Comparison of ENCODE assay signal across 11 mouse cellular contexts in the genomic region with DNA sequence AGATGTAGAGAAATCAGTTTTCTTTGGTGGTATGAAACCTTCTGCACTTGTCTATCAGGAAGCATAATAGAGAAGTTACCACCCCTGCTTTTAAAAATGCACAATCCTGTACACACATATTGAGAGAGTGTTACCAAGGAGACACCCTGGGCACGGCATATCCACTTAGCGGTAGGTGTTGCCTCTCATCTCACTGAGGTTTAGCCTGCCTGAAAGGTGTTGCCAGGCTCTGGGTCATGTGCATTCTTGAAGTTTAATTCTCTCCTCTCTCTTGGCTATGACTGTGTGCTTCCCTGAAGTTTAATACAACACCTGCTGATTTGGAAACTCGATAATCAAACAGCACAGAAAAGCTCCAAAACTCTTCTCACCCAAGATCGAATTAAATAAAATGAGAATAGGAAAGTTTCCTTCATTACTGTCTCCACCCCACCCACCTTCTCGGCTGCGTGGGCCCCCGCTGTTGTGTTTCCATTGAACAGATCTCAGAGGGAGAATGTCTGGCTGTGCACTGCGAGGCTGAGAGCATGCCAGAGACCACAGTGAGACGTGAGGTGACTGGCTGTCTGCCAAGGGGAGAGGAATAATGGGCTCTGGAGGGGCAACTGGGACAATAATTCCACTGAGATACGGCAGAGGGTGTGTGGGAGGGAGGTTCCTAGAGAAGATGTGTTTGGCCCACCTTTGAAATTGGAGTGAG. TPM values are rescaled to one million over a fixed set of nuclear protein-coding genes. Genes with fewer than 3 reads are reported as not detected.
DNase-seq lines count a peak whose midpoint lies in the region; ATAC-seq and TF ChIP-seq lines count a peak whose summit lies in the region.
"Had no signal": no experiment of that assay in that cellular context is flagged by ENCODE, and none has a peak within 500 bp of the region (broad histone marks: within the 10 kb centered on the region; RNA-seq: fewer than 3 reads in every experiment).

No protein-coding gene starts in this region.

- no peak overlapping the region for H3K9ac ChIP-seq in intestine, embryonic 15.5 days
- H3K9ac ChIP-seq in intestine, postnatal 0 days (ENCODE audit: low read depth, low read length): no peak overlapping the region
- H3K9ac ChIP-seq in forebrain, embryonic 14.5 days (ENCODE audit: low read length): no peak overlapping the region
- H3K9ac ChIP-seq: embryonic facial prominence, embryonic 12.5 days; liver, embryonic 13.5 days; midbrain, embryonic 12.5 days had no signal

- no peaks in the 10 kb centered on the region for H3K4me1 ChIP-seq in intestine, embryonic 15.5 days (replicated peaks)
- H3K4me1 ChIP-seq in intestine, postnatal 0 days (replicated peaks; ENCODE audit: control insufficient read depth, insufficient read depth, low read length): no peaks in the 10 kb centered on the region
- H3K4me1 ChIP-seq in forebrain, embryonic 14.5 days (ENCODE audit: control insufficient read depth, insufficient read depth, low read length): peaks cover 20% of the 10 kb centered on the region
- H3K4me1 ChIP-seq: embryonic facial prominence, embryonic 12.5 days; liver, embryonic 13.5 days had no signal

- no peak for TF ChIP-seq CTCF in intestine, postnatal 0 days (IDR thresholded peaks at IDR 0.05; ENCODE audit: low read depth)

- intact Hi-C loops in left cerebral cortex, postnatal 4 days (cut with DNase I): no loop called here

- 0 out of 2 replicates have a peak, but pooled peaks have one; percentile 12 for ATAC-seq in intestine, embryonic 15.5 days
- ATAC-seq in intestine, postnatal 0 days: no peak
- ATAC-seq in forebrain, embryonic 14.5 days: peak; percentile 78
- ATAC-seq in megakaryocyte-erythroid progenitor cell, adult 5-6 weeks (replicated peaks; ENCODE audit: low FRiP score, low TSS enrichment, poor library complexity, severe bottlenecking): no peak

- H3K4me2 ChIP-seq in intestine, embryonic 15.5 days (replicated peaks): no peak overlapping the region
- H3K4me2 ChIP-seq in intestine, postnatal 0 days (replicated peaks; ENCODE audit: low read depth): no peak overlapping the region
- no peak overlapping the region for H3K4me2 ChIP-seq in forebrain, embryonic 14.5 days (ENCODE audit: low read length)
- H3K4me2 ChIP-seq: embryonic facial prominence, embryonic 12.5 days; liver, embryonic 13.5 days; midbrain, embryonic 12.5 days had no signal

- H3K4me3 ChIP-seq in intestine, embryonic 15.5 days (replicated peaks): no peak overlapping the region
- no peak overlapping the region for H3K4me3 ChIP-seq in intestine, postnatal 0 days (ENCODE audit: low read depth, low read length)
- H3K4me3 ChIP-seq in forebrain, embryonic 14.5 days (ENCODE audit: low read depth, low read length): no peak overlapping the region
- H3K4me3 ChIP-seq: embryonic facial prominence, embryonic 12.5 days; gastrocnemius, adult 2 months; liver, embryonic 13.5 days; midbrain, embryonic 12.5 days had no signal

- no peaks in the 10 kb centered on the region for H3K9me3 ChIP-seq in intestine, embryonic 15.5 days
- H3K9me3 ChIP-seq in intestine, postnatal 0 days (ENCODE audit: control insufficient read depth): no peaks in the 10 kb centered on the region
- no peaks in the 10 kb centered on the region for H3K9me3 ChIP-seq in forebrain, embryonic 14.5 days (replicated peaks; ENCODE audit: control insufficient read depth, low read length)
- H3K9me3 ChIP-seq: embryonic facial prominence, embryonic 12.5 days; liver, embryonic 13.5 days; midbrain, embryonic 12.5 days had no signal

- DNase-seq in brain, adult 2 months (ENCODE audit: low read depth, low spot score): peak; percentile 51
- DNase-seq in forebrain, embryonic 14.5 days (ENCODE audit: low spot score): peak; percentile 76
- DNase-seq in left cerebral cortex, postnatal 4 days: peak; percentile 30
- DNase-seq in yolk sac, embryonic 10.5 days (ENCODE audit: low spot score): no peak
- DNase-seq: gastrocnemius, adult 2 months; liver, embryonic 13.5 days had no signal

- no peaks in the 10 kb centered on the region for H3K27me3 ChIP-seq in intestine, embryonic 15.5 days (replicated peaks)
- H3K27me3 ChIP-seq in intestine, postnatal 0 days (replicated peaks; ENCODE audit: control insufficient read depth, insufficient read depth, low read length): no peaks in the 10 kb centered on the region
- H3K27me3 ChIP-seq in forebrain, embryonic 14.5 days (replicated peaks; ENCODE audit: control insufficient read depth, insufficient read depth, low read length): no peaks in the 10 kb centered on the region
- H3K27me3 ChIP-seq: embryonic facial prominence, embryonic 12.5 days; liver, embryonic 13.5 days; midbrain, embryonic 12.5 days had no signal

- 52% methylated on average over 10 of the region's 10 CpGs for WGBS in intestine, embryonic 15.5 days
- 60% methylated on average over 10 of the region's 10 CpGs for WGBS in intestine, postnatal 0 days
- WGBS in forebrain, embryonic 14.5 days: 12% methylated on average over 10 of the region's 10 CpGs

- no peaks in the 10 kb centered on the region for H3K36me3 ChIP-seq in intestine, embryonic 15.5 days
- H3K36me3 ChIP-seq in intestine, postnatal 0 days (ENCODE audit: control insufficient read depth, insufficient read depth): no peaks in the 10 kb centered on the region
- H3K36me3 ChIP-seq in forebrain, embryonic 14.5 days (ENCODE audit: control insufficient read depth, insufficient read depth, low read length): no peaks in the 10 kb centered on the region
- H3K36me3 ChIP-seq: embryonic facial prominence, embryonic 12.5 days; liver, embryonic 13.5 days; midbrain, embryonic 12.5 days had no signal

- H3K27ac ChIP-seq in intestine, embryonic 15.5 days: no peak overlapping the region
- no peak overlapping the region for H3K27ac ChIP-seq in intestine, postnatal 0 days (ENCODE audit: low read depth, low read length)
- H3K27ac ChIP-seq in forebrain, embryonic 14.5 days (ENCODE audit: low read depth, low read length): no peak overlapping the region; the same call in 1 of the 2 replicates
- H3K27ac ChIP-seq: embryonic facial prominence, embryonic 12.5 days; gastrocnemius, adult 2 months; liver, embryonic 13.5 days; midbrain, embryonic 12.5 days had no signal

RNA-seq across cellular contexts. Expression of gene Pcolce2, which starts 27.0 kb away (rescaled TPM):
- 0.84 and 1.4 TPM in 2 replicates for polyA plus RNA-seq in intestine, embryonic 15.5 days (2015; fragmentation: Nextera tagmentation; extraction: Ambion mirVana)
- polyA plus RNA-seq in intestine, postnatal 0 days (2015; fragmentation: Nextera tagmentation; extraction: Ambion mirVana): 0.16 and 0.43 TPM in 2 replicates
- 1.7 and 2.4 TPM in 2 replicates for polyA plus RNA-seq in forebrain, embryonic 14.5 days (2014; fragmentation: Nextera tagmentation; extraction: Ambion mirVana)
- 1 to 10 TPM in 1 of 2 experiments, under 1 TPM in 1; 0.62 to 1.3 TPM for total RNA-seq in left cerebral cortex, postnatal 4 days (2021)
- not detected in 2 replicates for total RNA-seq in megakaryocyte-erythroid progenitor cell, adult 5-6 weeks (2014; fragmentation: Nextera tagmentation)
- total RNA-seq in megakaryocyte-erythroid progenitor cell, adult 5-6 weeks (2017): not detected in 2 replicates

Comparison
In these comparisons a context has a peak if more than half of its experiments do, and no peak if none do; other contexts are left out.
1. ATAC-seq: peak in intestine, embryonic 15.5 days (single experiment) and forebrain, embryonic 14.5 days (single experiment); none in intestine, postnatal 0 days (single experiment) and megakaryocyte-erythroid progenitor cell, adult 5-6 weeks (single experiment).